Mouse (Mus musculus): ENCODE data around the gene Tmcc2. TPM values are rescaled to one million over a fixed set of nuclear protein-coding genes. Genes with fewer than 3 reads are reported as not detected.

Tmcc2 gene
- polyA plus RNA-seq, 1 experiment, result 35.2 TPM

DNA sequence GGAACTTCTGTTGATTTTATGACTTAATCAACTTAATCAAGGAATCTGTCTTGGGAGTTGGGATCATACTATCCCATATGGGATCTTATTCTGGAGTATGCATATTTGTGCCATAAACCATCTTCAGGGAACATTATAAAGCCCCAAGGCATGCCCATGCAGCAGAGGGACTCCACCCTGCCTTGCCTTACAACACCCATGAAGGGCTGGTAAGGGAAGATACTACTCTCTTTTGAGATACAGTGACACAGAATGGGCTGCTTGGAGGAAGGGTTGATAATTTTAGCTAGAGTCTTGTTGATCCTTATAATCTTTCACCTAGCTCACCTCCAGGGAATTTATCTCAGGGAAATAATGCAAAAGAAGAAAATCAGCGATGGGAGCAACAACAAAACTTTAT is 9.5 kb upstream of the Tmcc2 start:
- Histone ChIP-seq H3K36me3 (ENCODE audit: control insufficient read depth, insufficient read depth) (no peaks in the 10 kb centered on the region), H3ac (ENCODE audit: control insufficient read depth, insufficient read length) (no peak overlapping the region), H3K4me2 (ENCODE audit: low read depth) (no peak overlapping the region), H3K27me3 (ENCODE audit: control insufficient read depth, insufficient read depth, insufficient read length) (no peaks in the 10 kb centered on the region), H3K79me2 (ENCODE audit: control insufficient read depth, insufficient read depth) (no peaks in the 10 kb centered on the region), H3K4me3 (no peak overlapping the region)
- TF ChIP-seq MYOD1 (IDR thresholded peaks at IDR 0.05; ENCODE audit: control insufficient read depth in 1 of 3, insufficient read length in 2 of 3, low read depth in 2 of 3), result no peak
- no peak for TF ChIP-seq MAX (IDR thresholded peaks at IDR 0.05; ENCODE audit: low read depth)
- TF ChIP-seq TCF3 (IDR thresholded peaks at IDR 0.05; ENCODE audit: insufficient read length, low read depth), result no peak
- TF ChIP-seq SRF (IDR thresholded peaks at IDR 0.05; ENCODE audit: control insufficient read depth, insufficient read length, low read depth), result no peak
- no peak for TF ChIP-seq MYOG (IDR thresholded peaks at IDR 0.05; ENCODE audit: control insufficient read depth in 1 of 3, insufficient read depth in 1 of 3, insufficient read length in 2 of 3, low read depth in 2 of 3)
- no peak for TF ChIP-seq USF1 (IDR thresholded peaks at IDR 0.05; ENCODE audit: low read depth)
- TF ChIP-seq TCF12 (IDR thresholded peaks at IDR 0.05; ENCODE audit: insufficient read depth, poor library complexity, severe bottlenecking), result no peak
- TF ChIP-seq E2F4 (IDR thresholded peaks at IDR 0.05; ENCODE audit: insufficient read depth), result no peak
- TF ChIP-seq CEBPB (IDR thresholded peaks at IDR 0.05; ENCODE audit: insufficient read depth, poor library complexity, severe bottlenecking), result no peak
- TF ChIP-seq POLR2AphosphoS2 (IDR thresholded peaks at IDR 0.05; ENCODE audit: insufficient read length, low read depth), result no peak
- TF ChIP-seq POLR2A (IDR thresholded peaks at IDR 0.05; ENCODE audit: insufficient read length, low read depth), result no peak
- TF ChIP-seq REST (IDR thresholded peaks at IDR 0.05; ENCODE audit: insufficient read depth, insufficient read length), result no peak

DNA sequence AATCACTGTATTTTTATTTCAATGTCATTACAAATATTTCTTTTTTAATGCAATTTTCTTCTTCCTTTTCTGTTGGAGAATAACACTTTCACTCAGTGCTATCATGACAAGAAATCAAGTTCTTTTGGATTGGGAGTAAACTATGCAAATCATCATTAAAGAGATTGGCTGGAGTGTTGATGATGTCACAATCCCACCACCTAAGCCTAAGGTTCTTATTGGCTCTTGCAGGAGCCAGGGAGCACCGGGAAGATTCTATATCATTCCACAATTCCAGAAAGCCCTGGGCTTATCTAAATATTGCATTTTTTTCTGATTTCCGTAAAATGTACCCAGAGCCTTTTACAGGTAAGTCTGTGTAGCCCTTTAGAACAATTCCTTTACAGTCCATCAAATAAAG is 5.6 kb upstream of the Tmcc2 start:
- TF ChIP-seq TCF12 (IDR thresholded peaks at IDR 0.05; ENCODE audit: insufficient read depth, poor library complexity, severe bottlenecking), result no peak
- no peak for TF ChIP-seq TCF3 (IDR thresholded peaks at IDR 0.05; ENCODE audit: insufficient read length, low read depth)
- TF ChIP-seq MYOD1 (IDR thresholded peaks at IDR 0.05; ENCODE audit: control insufficient read depth in 1 of 3, insufficient read length in 2 of 3, low read depth in 2 of 3), result no peak
- TF ChIP-seq CEBPB (IDR thresholded peaks at IDR 0.05; ENCODE audit: insufficient read depth, poor library complexity, severe bottlenecking), result no peak
- no peak for TF ChIP-seq MAX (IDR thresholded peaks at IDR 0.05; ENCODE audit: low read depth)
- no peak for TF ChIP-seq USF1 (IDR thresholded peaks at IDR 0.05; ENCODE audit: low read depth)
- no peak for TF ChIP-seq E2F4 (IDR thresholded peaks at IDR 0.05; ENCODE audit: insufficient read depth)
- no peak for TF ChIP-seq SRF (IDR thresholded peaks at IDR 0.05; ENCODE audit: control insufficient read depth, insufficient read length, low read depth)
- TF ChIP-seq POLR2AphosphoS2 (IDR thresholded peaks at IDR 0.05; ENCODE audit: insufficient read length, low read depth), result no peak
- no peak for TF ChIP-seq REST (IDR thresholded peaks at IDR 0.05; ENCODE audit: insufficient read depth, insufficient read length)
- no peak for TF ChIP-seq POLR2A (IDR thresholded peaks at IDR 0.05; ENCODE audit: insufficient read length, low read depth)
- H3K4me3 ChIP-seq, result no peak overlapping the region
- H3K36me3 ChIP-seq (ENCODE audit: control insufficient read depth, insufficient read depth), result no peaks in the 10 kb centered on the region
- H3ac ChIP-seq (ENCODE audit: control insufficient read depth, insufficient read length), result no peak overlapping the region
- H3K27me3 ChIP-seq (ENCODE audit: control insufficient read depth, insufficient read depth, insufficient read length), result no peaks in the 10 kb centered on the region
- no peak overlapping the region for H3K4me2 ChIP-seq (ENCODE audit: low read depth)
- no peaks in the 10 kb centered on the region for H3K79me2 ChIP-seq (ENCODE audit: control insufficient read depth, insufficient read depth)

- Histone ChIP-seq H3K27me3 (ENCODE audit: control insufficient read depth, insufficient read depth, insufficient read length) (no peaks in the 10 kb centered on the region), H3K4me3 (no peak overlapping the region), H3K36me3 (ENCODE audit: control insufficient read depth, insufficient read depth) (no peaks in the 10 kb centered on the region), H3ac (ENCODE audit: control insufficient read depth, insufficient read length) (no peak overlapping the region), H3K79me2 (ENCODE audit: control insufficient read depth, insufficient read depth) (peaks cover 22% of the 10 kb centered on the region), H3K4me2 (ENCODE audit: low read depth) (no peak overlapping the region)
- TF ChIP-seq MAX (IDR thresholded peaks at IDR 0.05; ENCODE audit: low read depth), result no peak
Observed at GRCm38 (mm10) chr1:132392872-132393271, 1.8 kb upstream of the Tmcc2 start.

- H3K36me3 ChIP-seq (ENCODE audit: control insufficient read depth, insufficient read depth), result no peaks in the 10 kb centered on the region
- TF ChIP-seq MYOG (IDR thresholded peaks at IDR 0.05; ENCODE audit: control insufficient read depth in 1 of 3, insufficient read depth in 1 of 3, insufficient read length in 2 of 3, low read depth in 2 of 3) (peak in 1 of 3 experiments; percentile 56), TCF3 (IDR thresholded peaks at IDR 0.05; ENCODE audit: insufficient read length, low read depth) (no peak), POLR2A (IDR thresholded peaks at IDR 0.05; ENCODE audit: insufficient read length, low read depth) (peak; percentile 77), TCF12 (IDR thresholded peaks at IDR 0.05; ENCODE audit: insufficient read depth, poor library complexity, severe bottlenecking) (no peak), POLR2AphosphoS2 (IDR thresholded peaks at IDR 0.05; ENCODE audit: insufficient read length, low read depth) (peak; percentile 78), MYOD1 (IDR thresholded peaks at IDR 0.05; ENCODE audit: control insufficient read depth in 1 of 3, insufficient read length in 2 of 3, low read depth in 2 of 3) (peak in 1 of 3 experiments; percentile 55)
- H3K27me3 ChIP-seq (ENCODE audit: control insufficient read depth, insufficient read depth, insufficient read length), result no peaks in the 10 kb centered on the region
- peak overlapping the region; percentile 61 for H3K4me3 ChIP-seq
- peaks cover 22% of the 10 kb centered on the region for H3K79me2 ChIP-seq (ENCODE audit: control insufficient read depth, insufficient read depth)
- peak overlapping the region; percentile 63 for H3ac ChIP-seq (ENCODE audit: control insufficient read depth, insufficient read length)
- H3K4me2 ChIP-seq (ENCODE audit: low read depth), result peak overlapping the region; percentile 94
Observed at GRCm38 (mm10) chr1:132391580-132392022, 520 bp upstream of the Tmcc2 start.

DNA sequence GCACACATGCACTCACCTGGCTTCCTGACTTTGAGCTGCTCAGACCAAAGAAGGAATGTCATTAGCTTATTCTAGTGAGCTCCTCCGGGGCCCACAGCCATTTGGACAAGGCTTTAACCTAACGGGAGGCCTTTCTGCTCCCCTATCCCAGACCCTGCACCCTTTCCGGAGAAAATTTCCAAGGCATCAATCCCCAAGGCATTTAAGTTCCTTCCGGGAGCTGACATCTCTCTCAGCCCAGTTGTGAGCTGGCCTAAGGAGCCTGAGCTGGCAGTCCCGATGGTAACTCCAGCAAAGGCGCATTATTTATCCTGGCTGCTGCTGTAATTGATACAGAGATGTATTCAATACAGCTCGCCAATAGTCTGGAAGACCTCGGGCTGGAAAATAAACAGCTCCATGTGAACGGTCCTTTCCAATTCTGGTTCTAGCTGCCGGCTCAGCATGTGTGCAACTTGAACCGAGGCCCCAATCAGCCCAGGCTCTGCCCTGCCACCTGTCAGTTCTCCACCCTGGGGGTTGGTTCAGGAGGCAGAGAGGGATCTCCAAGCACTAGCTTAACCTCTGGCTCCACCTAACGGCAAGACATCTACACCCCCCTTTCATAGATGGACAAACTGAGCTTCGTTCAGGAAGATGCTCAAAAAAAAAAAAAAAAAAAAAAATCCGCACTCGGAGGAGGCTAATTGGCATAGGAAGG is 1.0 kb downstream of the Tmcc2 start:
- Histone ChIP-seq H3K36me3 (ENCODE audit: control insufficient read depth, insufficient read depth) (no peaks in the 10 kb centered on the region), H3K79me2 (ENCODE audit: control insufficient read depth, insufficient read depth) (peaks cover 29% of the 10 kb centered on the region), H3K4me2 (ENCODE audit: low read depth) (peak overlapping the region; percentile 71), H3K4me3 (peak overlapping the region; percentile 61), H3K27me3 (ENCODE audit: control insufficient read depth, insufficient read depth, insufficient read length) (no peaks in the 10 kb centered on the region), H3ac (ENCODE audit: control insufficient read depth, insufficient read length) (peak overlapping the region; percentile 63)
- TF ChIP-seq REST (IDR thresholded peaks at IDR 0.05; ENCODE audit: insufficient read depth, insufficient read length), result no peak
- TF ChIP-seq MAX (IDR thresholded peaks at IDR 0.05; ENCODE audit: low read depth), result no peak
- TF ChIP-seq POLR2A (IDR thresholded peaks at IDR 0.05; ENCODE audit: insufficient read length, low read depth), result peak; percentile 33
- TF ChIP-seq E2F4 (IDR thresholded peaks at IDR 0.05; ENCODE audit: insufficient read depth), result no peak
- no peak for TF ChIP-seq TCF3 (IDR thresholded peaks at IDR 0.05; ENCODE audit: insufficient read length, low read depth)
- no peak for TF ChIP-seq SRF (IDR thresholded peaks at IDR 0.05; ENCODE audit: control insufficient read depth, insufficient read length, low read depth)
- TF ChIP-seq MYOG (IDR thresholded peaks at IDR 0.05; ENCODE audit: control insufficient read depth in 1 of 3, insufficient read depth in 1 of 3, insufficient read length in 2 of 3, low read depth in 2 of 3), result peak; percentile 47 to 91 (median 55)
- TF ChIP-seq CEBPB (IDR thresholded peaks at IDR 0.05; ENCODE audit: insufficient read depth, poor library complexity, severe bottlenecking), result no peak
- TF ChIP-seq MYOD1 (IDR thresholded peaks at IDR 0.05; ENCODE audit: control insufficient read depth in 1 of 3, insufficient read length in 2 of 3, low read depth in 2 of 3), result peak in 2 of 3 experiments; percentile 84 to 92
- TF ChIP-seq USF1 (IDR thresholded peaks at IDR 0.05; ENCODE audit: low read depth), result no peak
- TF ChIP-seq POLR2AphosphoS2 (IDR thresholded peaks at IDR 0.05; ENCODE audit: insufficient read length, low read depth), result no peak
- TF ChIP-seq TCF12 (IDR thresholded peaks at IDR 0.05; ENCODE audit: insufficient read depth, poor library complexity, severe bottlenecking), result peak; percentile 38
